Mouse (Mus musculus) midbrain, embryonic 15.5 days (tissue): ENCODE measurements around the gene Pkd1l1. TPM values are rescaled to one million over a fixed set of nuclear protein-coding genes. Genes with fewer than 3 reads are reported as not detected.

ENCODE experiments used
- ATAC-seq: fragments of 200-750 bp; cut with Nextera tagmentation; replicated peaks from 2 replicates; pipeline ENCODE4 v1.8.0; 2017; ENCODE audit warnings: moderate TSS enrichment
- H3K27ac ChIP-seq: fragments of 300-500 bp; sonication (generic); 2 replicates; pipeline ENCODE4 v1.5.1; 2015; ENCODE audit warnings: mild to moderate bottlenecking, inconsistent platforms
- H3K27me3 ChIP-seq: fragments of 300-500 bp; sonication (generic); replicated peaks from 2 replicates; pipeline ENCODE4 v1.6.1; 2015; ENCODE audit warnings: inconsistent platforms
- H3K36me3 ChIP-seq: fragments of 300-500 bp; sonication (generic); replicated peaks from 2 replicates; pipeline ENCODE4 v1.6.1; 2015; ENCODE audit warnings: inconsistent platforms
- H3K4me1 ChIP-seq: fragments of 300-500 bp; sonication (generic); 2 replicates; pipeline ENCODE4 v1.6.1; 2015; ENCODE audit warnings: inconsistent platforms
- H3K4me2 ChIP-seq: fragments of 300-500 bp; sonication (generic); 2 replicates; pipeline ENCODE4 v1.6.1; 2015; ENCODE audit warnings: inconsistent platforms, mild to moderate bottlenecking, moderate library complexity
- H3K4me3 ChIP-seq: fragments of 300-500 bp; sonication (generic); 2 replicates; pipeline ENCODE4 v1.5.1; 2015; ENCODE audit warnings: mild to moderate bottlenecking, inconsistent platforms
- H3K9ac ChIP-seq: fragments of 300-500 bp; sonication (generic); 2 replicates; pipeline ENCODE4 v1.6.1; 2015; ENCODE audit warnings: mild to moderate bottlenecking, inconsistent platforms
- H3K9me3 ChIP-seq: fragments of 300-500 bp; sonication (generic); 2 replicates; pipeline ENCODE4 v1.6.1; 2016; ENCODE audit warnings: inconsistent platforms
- WGBS: fragments of 180-500 bp; shearing (Covaris S2); methylation state at CpG from one replicate; pipeline ENCODE4 v1.1.7; 2015; ENCODE audit warnings: mixed read lengths; 5-methylcytosine and 5-hydroxymethylcytosine counted together
- polyA plus RNA-seq: library from polyadenylated mRNA; unstranded; fragments of >200 nt; fragmentation: Nextera tagmentation; extraction: Ambion mirVana; gene quantifications from 2 replicates; pipeline ENCODE4 v1.2.1, GENCODE M21; 2015

Gene Pkd1l1
- 0.27 and 0.28 TPM in 2 replicates for polyA plus RNA-seq

DNA sequence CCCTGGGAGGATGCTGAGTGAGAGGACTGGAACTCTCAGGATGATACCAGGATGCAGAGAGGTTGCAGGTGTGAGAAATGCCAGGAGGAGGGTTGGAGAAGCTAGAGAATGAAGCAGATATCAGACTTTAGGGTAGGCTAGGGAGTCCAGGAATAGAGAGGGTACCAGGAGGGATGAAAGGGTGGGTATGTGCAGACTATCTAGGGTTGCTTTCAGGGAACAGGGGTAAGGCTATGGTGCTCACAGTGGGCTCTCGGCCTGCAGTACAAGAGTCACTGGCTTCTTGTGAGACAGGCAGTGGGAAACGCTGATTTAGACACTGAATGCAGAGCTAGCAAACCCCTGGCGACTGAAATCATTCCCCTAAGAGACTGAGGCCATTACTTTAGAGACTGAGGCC is at the start of gene Pkd1l1:
Pkd1l1 (minus strand) TSS at position 101 of the 400 bp plus-strand sequence.
- Histone ChIP-seq H3K4me1 (no peaks in the 10 kb centered on the region), H3K4me3 (no peak within 1 kb of the TSS), H3K9ac (no peak within 1 kb of the TSS), H3K27ac (no peak within 1 kb of the TSS), H3K4me2 (no peak within 1 kb of the TSS), H3K9me3 (no peaks in the 10 kb centered on the region), H3K36me3 (no peaks in the 10 kb centered on the region), H3K27me3 (no peaks in the 10 kb centered on the region)
- no peak for ATAC-seq
- WGBS: 38% methylated on average over 3 of the region's 3 CpGs

DNA sequence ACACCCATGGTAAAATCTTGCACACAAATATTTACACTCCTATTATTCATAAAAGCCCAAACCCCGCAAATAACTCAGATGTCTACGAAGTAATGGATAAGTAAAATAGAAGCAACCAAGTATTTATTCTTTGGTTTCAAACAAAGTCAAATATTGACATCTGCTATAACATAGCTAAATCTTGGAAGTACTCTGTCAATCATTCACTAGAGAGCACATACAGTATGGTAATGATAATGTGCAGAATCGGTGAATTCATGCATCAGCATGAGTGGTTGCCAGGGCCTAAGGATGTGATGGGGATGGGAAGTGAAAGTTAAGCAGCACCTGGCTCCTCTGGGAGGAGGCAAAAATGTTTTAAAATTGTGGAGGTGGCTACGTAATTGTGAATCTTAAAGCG is 47.1 kb upstream of the Pkd1l1 start:
- Histone ChIP-seq H3K9me3 (no peaks in the 10 kb centered on the region), H3K27me3 (no peaks in the 10 kb centered on the region), H3K4me2 (no peak overlapping the region), H3K27ac (no peak overlapping the region), H3K4me3 (no peak overlapping the region), H3K9ac (no peak overlapping the region), H3K4me1 (no peaks in the 10 kb centered on the region), H3K36me3 (no peaks in the 10 kb centered on the region)
- no peak for ATAC-seq
- 96% methylated on average over 5 of the region's 5 CpGs for WGBS

DNA sequence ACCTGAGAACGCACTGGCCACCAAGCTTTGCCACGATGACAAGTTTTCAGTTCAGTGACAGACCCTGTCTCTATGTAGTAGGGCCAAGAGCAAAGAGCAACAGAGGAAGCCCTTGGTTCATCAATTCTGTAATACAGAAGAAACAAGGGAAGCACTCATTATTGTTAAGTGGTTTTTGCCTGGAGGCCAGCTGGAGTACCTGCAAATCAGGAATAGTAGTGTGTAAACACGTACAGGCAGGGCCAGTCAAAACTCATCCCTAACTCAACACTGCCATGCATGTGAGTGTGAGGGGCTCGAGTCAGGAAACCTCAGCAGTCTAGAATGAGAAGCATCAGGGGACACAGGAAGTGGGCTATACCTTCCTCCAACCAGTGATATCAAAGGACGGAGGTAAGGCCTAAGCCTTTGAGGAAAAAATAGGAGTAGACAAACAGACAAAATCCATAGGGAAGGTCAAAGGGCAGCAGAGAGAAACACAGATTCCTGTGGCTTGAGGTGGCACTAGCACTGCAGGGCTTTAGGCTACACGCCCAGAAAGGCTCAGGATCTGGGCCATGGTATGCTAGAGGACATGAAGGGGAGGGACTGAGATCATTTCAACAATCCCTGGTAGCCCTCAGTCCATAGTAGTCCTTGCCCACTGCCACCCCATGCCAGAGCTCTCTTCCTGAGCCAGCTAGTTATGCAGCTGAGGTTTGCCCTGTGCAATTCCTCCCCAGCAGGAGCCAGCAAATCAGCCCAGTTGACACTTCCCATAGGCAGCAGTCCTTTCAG is 45.6 kb upstream of the Pkd1l1 start:
- H3K27me3 ChIP-seq: no peaks in the 10 kb centered on the region
- no peaks in the 10 kb centered on the region for H3K9me3 ChIP-seq
- H3K4me2 ChIP-seq: no peak overlapping the region
- no peaks in the 10 kb centered on the region for H3K36me3 ChIP-seq
- H3K27ac ChIP-seq: no peak overlapping the region
- H3K4me1 ChIP-seq: no peaks in the 10 kb centered on the region
- no peak for ATAC-seq
- no peak overlapping the region for H3K9ac ChIP-seq
- 79% methylated on average over 6 of the region's 6 CpGs for WGBS
- no peak overlapping the region for H3K4me3 ChIP-seq

DNA sequence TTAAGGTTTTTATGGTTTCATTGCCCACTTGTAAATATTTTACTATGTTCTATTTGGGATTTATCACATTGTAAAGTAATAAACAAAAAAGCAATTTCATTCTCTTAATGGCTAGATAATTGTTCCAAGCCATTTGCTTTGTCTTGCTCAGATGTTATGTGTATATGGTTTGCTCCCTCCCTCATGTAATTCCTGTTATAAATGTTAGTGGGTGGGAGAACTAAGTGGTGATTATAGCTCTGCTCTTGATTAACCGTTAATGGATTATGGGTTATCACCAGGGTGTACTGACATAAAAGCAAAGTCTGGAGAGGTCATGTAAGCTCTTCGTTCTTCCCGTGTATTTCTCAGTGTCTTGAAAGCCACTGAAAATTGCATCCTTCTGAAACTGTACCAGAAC is 41.7 kb upstream of the Pkd1l1 start:
- 86% methylated on average over 3 of the region's 3 CpGs for WGBS
- ATAC-seq: no peak
- Histone ChIP-seq H3K36me3 (no peaks in the 10 kb centered on the region), H3K27me3 (no peaks in the 10 kb centered on the region), H3K4me3 (no peak overlapping the region), H3K9ac (no peak overlapping the region), H3K27ac (no peak overlapping the region), H3K9me3 (no peaks in the 10 kb centered on the region), H3K4me1 (peaks cover 8% of the 10 kb centered on the region), H3K4me2 (no peak overlapping the region)

DNA sequence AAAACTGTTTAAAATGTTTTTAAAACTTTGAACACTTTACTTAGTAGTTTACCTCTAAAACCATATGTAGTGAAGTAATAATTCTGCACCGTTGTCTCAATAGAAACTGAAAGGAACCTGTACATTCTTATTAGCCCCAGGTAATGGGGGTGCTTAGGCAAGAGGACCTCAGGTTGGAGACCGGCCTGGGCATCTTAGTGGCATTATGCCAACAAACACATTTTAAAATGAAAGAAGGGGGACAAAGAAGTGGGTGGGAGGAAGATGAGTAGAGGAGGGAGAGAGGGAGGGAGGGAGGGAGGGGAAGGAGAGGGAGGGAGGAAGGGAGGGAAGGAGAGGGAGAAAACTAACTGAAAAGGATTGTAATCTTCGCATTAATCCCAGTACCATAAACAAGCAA is 38.3 kb upstream of the Pkd1l1 start:
- H3K4me2 ChIP-seq: peak overlapping the region; percentile 75
- H3K4me3 ChIP-seq: peak overlapping the region; percentile 73
- H3K27ac ChIP-seq: peak overlapping the region; percentile 76; the same call in 1 of the 2 replicates
- H3K27me3 ChIP-seq: no peaks in the 10 kb centered on the region
- no peaks in the 10 kb centered on the region for H3K9me3 ChIP-seq
- H3K9ac ChIP-seq: peak overlapping the region; percentile 69
- H3K4me1 ChIP-seq: peaks cover 13% of the 10 kb centered on the region
- peak; percentile 34 for ATAC-seq
- 2% methylated on average over 3 of the region's 3 CpGs for WGBS
- H3K36me3 ChIP-seq: no peaks in the 10 kb centered on the region

DNA sequence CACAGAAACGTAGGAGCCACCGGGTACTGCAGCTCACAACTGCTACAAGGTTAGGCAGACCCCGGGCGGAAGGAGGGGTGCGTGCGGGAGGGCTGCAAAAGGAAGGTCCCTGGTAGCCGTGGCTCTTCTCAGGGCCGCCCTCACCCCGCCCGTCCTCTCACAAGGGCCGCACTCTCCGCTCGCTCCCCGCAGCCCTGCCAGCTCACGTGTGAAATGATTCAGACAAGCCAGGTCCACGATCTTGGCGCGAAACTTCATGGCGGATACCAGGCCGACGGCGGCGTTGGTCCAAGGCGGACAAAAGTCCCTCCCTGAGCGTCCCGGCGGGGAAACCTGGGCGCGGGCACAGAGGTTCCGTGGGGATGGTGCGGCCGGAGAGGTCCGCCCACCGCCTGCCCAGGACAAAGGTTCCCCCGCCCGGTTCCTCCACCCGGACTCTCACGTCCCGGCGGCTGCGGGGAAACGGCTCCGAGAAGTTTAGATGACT is 37.8 kb upstream of the Pkd1l1 start, which contains the start of gene Hus1:
Hus1 (minus strand) TSS at position 339 of the 487 bp plus-strand sequence.
- WGBS: under 1% methylated on average over 43 of the region's 43 CpGs
- H3K9me3 ChIP-seq: no peaks in the 10 kb centered on the region
- ATAC-seq: peak; percentile 97
- peak within 1 kb of the TSS; percentile 76 for H3K27ac ChIP-seq
- peak within 1 kb of the TSS; percentile 75 for H3K4me2 ChIP-seq
- peak within 1 kb of the TSS; percentile 69 for H3K9ac ChIP-seq
- peaks cover 13% of the 10 kb centered on the region for H3K4me1 ChIP-seq
- H3K36me3 ChIP-seq: no peaks in the 10 kb centered on the region
- peak within 1 kb of the TSS; percentile 73 for H3K4me3 ChIP-seq
- no peaks in the 10 kb centered on the region for H3K27me3 ChIP-seq

DNA sequence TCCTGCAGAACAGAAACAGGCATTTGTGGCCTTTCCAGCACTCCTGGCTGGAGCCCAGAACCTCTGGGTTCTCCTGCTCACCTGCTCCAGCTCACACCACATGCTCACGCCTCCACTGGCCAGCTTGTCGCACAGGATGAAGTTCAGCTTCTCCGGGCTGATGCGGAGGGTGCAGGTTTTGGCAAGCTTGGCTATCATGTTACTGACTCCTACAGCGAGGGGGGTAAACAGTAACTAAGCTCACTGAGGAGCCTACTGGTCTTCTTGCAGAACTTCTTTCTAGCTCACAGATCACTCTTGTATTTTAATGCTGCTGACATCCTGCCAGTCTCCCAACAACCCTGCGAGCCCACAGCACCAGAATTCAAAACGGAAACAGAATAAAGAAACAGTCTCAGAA is 37.4 kb upstream of the Pkd1l1 start:
- WGBS: 0% methylated on average over 7 of the region's 7 CpGs
- Histone ChIP-seq H3K4me3 (peak overlapping the region; percentile 73), H3K36me3 (no peaks in the 10 kb centered on the region), H3K9ac (peak overlapping the region; percentile 69), H3K9me3 (no peaks in the 10 kb centered on the region), H3K27ac (peak overlapping the region; percentile 76), H3K4me1 (peaks cover 13% of the 10 kb centered on the region), H3K4me2 (peak overlapping the region; percentile 75), H3K27me3 (no peaks in the 10 kb centered on the region)
- peak; percentile 67 for ATAC-seq

DNA sequence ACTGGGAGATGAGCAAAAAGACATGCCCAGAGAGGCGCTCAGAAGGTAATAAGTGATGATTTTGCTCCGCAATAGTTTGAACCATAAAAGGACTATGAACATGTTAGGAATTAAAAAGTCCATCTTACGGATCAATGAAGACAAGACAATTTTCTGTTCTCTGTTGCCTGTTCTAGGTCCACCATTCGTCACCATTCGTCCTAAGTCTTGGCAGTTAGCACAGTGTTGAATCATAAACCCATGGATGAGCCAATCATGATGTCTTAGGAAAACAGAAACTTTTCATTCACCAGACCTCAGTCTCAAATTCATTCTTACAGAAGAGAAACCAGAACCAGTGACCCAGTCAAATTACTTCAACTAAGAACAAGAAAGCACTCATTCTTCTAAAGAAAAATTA is 35.7 kb upstream of the Pkd1l1 start:
- Histone ChIP-seq H3K9ac (no peak overlapping the region), H3K9me3 (no peaks in the 10 kb centered on the region), H3K36me3 (0 out of 2 replicates have a peak, but pooled peaks cover 7% of the 10 kb centered on the region), H3K4me3 (no peak overlapping the region), H3K4me1 (peaks cover 13% of the 10 kb centered on the region), H3K4me2 (no peak overlapping the region), H3K27me3 (no peaks in the 10 kb centered on the region), H3K27ac (no peak overlapping the region)
- 98% methylated on average over 5 of the region's 5 CpGs for WGBS
- no peak for ATAC-seq

DNA sequence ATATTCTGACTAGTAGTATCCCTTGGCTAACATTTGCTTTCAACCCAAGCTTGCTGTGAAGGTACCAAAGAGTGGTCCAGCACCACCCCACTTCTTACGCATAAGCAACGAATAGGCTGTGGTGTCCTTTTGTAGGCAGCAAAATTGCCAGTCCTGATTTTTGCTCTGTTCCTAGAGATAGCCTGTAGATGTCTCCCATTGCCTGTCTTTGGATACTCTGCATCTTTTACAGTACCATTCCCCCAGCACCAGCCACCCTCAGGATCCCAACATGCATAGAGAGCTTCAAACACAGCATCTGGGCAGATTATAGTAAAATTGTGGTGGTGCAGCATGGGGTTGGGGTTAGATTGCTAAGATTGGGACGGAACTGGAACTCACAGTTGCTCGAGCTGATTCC is 15.0 kb upstream of the Pkd1l1 start:
- Histone ChIP-seq H3K27me3 (no peaks in the 10 kb centered on the region), H3K36me3 (0 out of 2 replicates have a peak, but pooled peaks cover 5% of the 10 kb centered on the region), H3K4me3 (no peak overlapping the region), H3K9me3 (no peaks in the 10 kb centered on the region), H3K27ac (no peak overlapping the region), H3K4me1 (no peaks in the 10 kb centered on the region), H3K4me2 (no peak overlapping the region), H3K9ac (no peak overlapping the region)
- no peak for ATAC-seq
- 69% methylated on average over 4 of the region's 4 CpGs for WGBS

DNA sequence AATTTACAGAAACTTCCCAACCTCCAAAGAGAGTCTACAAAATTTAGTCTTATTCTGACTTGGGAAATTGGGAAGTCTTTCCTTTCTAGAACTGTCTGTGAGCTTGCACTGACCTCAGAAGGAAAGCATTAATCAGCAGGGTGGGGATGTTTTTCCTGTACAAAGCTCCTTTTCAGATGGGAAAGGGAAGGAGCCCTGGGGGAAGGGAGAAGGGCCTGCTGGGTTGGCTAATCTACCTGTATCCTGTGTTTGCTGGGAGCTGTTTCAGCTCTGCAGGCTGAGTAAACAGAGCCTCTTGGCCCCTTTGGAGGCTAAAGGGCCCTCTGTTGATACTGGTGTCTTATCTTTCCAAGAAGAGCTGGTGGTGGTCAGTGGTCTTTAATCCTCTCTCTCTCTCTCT is 13.0 kb upstream of the Pkd1l1 start:
- no peak overlapping the region for H3K9ac ChIP-seq
- no peaks in the 10 kb centered on the region for H3K9me3 ChIP-seq
- no peaks in the 10 kb centered on the region for H3K4me1 ChIP-seq
- no peak overlapping the region for H3K4me2 ChIP-seq
- ATAC-seq: no peak
- no peaks in the 10 kb centered on the region for H3K27me3 ChIP-seq
- no peak overlapping the region for H3K27ac ChIP-seq
- no peak overlapping the region for H3K4me3 ChIP-seq
- H3K36me3 ChIP-seq: no peaks in the 10 kb centered on the region

DNA sequence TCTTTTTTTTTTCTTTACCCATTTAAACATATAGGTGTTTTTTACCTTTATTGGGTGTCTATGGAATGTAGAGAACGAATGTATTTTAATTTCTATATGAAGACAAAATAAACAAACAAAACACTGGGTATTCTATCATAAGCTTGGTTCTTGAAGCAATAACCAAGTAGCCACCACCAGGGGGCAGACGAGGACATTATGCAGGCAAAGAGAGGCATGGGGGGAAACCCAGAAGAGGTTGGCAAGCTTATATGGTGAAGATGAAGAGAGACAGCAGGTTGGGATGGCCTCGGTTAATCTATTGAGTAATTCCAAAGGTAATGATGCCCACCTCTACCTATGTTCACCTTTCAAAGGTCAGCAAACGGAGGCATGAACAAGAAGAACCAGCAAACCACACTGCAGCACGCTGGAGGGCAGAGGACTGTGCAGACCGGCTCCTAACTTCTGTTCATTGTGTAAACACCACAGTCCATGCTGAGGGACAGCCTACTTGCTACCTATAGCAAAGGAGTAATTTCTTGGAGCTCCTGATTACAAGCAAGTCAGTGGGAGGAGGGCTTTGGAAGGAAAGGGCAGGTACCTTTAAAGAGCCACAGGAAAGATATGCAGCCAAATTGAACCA is 10.3 kb upstream of the Pkd1l1 start:
- no peak overlapping the region for H3K4me2 ChIP-seq
- no peak overlapping the region for H3K27ac ChIP-seq
- H3K9ac ChIP-seq: no peak overlapping the region
- no peaks in the 10 kb centered on the region for H3K4me1 ChIP-seq
- H3K27me3 ChIP-seq: no peaks in the 10 kb centered on the region
- H3K4me3 ChIP-seq: no peak overlapping the region
- ATAC-seq: peak; percentile 43
- no peaks in the 10 kb centered on the region for H3K9me3 ChIP-seq
- no peaks in the 10 kb centered on the region for H3K36me3 ChIP-seq
- WGBS: 44% methylated on average over 6 of the region's 6 CpGs

DNA sequence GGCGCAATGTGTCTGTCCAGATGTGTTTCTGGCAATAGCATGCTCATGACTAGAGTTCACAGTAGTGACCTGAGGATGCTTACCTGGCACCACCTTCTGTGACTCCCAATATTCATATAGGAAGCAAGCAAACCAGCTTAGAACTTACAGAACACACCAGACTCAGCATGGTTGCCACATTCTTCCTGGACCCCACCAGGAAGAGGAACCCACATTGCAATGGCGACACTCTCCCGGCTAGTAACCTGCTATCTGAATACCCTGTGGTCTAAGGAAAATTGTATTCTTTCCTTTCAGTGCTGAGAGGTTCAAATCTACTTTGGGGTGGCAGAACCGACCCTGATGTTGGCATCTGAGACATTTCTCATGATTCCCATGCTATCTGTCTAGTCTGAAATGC is 5.1 kb upstream of the Pkd1l1 start:
- H3K4me2 ChIP-seq: no peak overlapping the region
- 90% methylated on average over 4 of the region's 4 CpGs for WGBS

More for the DNA sequence above, 5.1 kb upstream of the Pkd1l1 start:
- Histone ChIP-seq H3K4me1 (no peaks in the 10 kb centered on the region), H3K27me3 (no peaks in the 10 kb centered on the region), H3K36me3 (no peaks in the 10 kb centered on the region), H3K9ac (no peak overlapping the region), H3K4me3 (no peak overlapping the region), H3K27ac (no peak overlapping the region), H3K9me3 (no peaks in the 10 kb centered on the region)
- no peak for ATAC-seq
